In genomic region chr16:93941781-93942567, GRCm38 (mm10) we compare ENCODE assay signal across 1 mouse cellular context.
TF ChIP-seq lines count a peak whose summit lies in the region.

No protein-coding gene starts in this region.

TF ChIP-seq in CH12.LX, 34 proteins besides CTCF, POLR2A, EP300 and RAD21 (continued from another document):
- TF ChIP-seq PAX5 (IDR thresholded peaks at IDR 0.05; ENCODE audit: low read length) (no peak), TBP (conservative IDR thresholded peaks at IDR 0.05; ENCODE audit: low read depth, low read length) (peak; percentile 47), MAFK (IDR thresholded peaks at IDR 0.05; ENCODE audit: insufficient replicate concordance, low read length) (no peak; the same call in 1 of the 2 replicates), ZC3H11A (IDR thresholded peaks at IDR 0.05; ENCODE audit: low read depth, low read length) (no peak), RCOR1 (conservative IDR thresholded peaks at IDR 0.05; ENCODE audit: low read depth, low read length) (peak; percentile 81), MXI1 (IDR thresholded peaks at IDR 0.05; ENCODE audit: low read depth, low read length) (peak; percentile 83), SIN3A (IDR thresholded peaks at IDR 0.05; ENCODE audit: low read length) (no peak; the same call in 1 of the 2 replicates), ELF1 (IDR thresholded peaks at IDR 0.05; ENCODE audit: low read depth, low read length) (peak; percentile 69), ZKSCAN1 (IDR thresholded peaks at IDR 0.05; ENCODE audit: borderline replicate concordance, low read depth, low read length) (no peak; the same call in 1 of the 2 replicates), TCF12 (IDR thresholded peaks at IDR 0.05; ENCODE audit: low read depth, low read length) (peak; percentile 86), CHD2 (IDR thresholded peaks at IDR 0.05; ENCODE audit: low read length) (peak; percentile 82; the same call in 1 of the 2 replicates), MYC (IDR thresholded peaks at IDR 0.05; ENCODE audit: low read depth, low read length) (peak; percentile 92)
